Mouse (Mus musculus): ENCODE results near the gene Nmrk2.

- TF ChIP-seq CTCF (IDR thresholded peaks at IDR 0.05; ENCODE audit: borderline replicate concordance, control insufficient read depth, extremely low read depth, insufficient read depth, low read length, poor library complexity) (no peak), POLR2A (IDR thresholded peaks at IDR 0.05; ENCODE audit: control insufficient read depth, extremely low read depth, insufficient read depth, low read length, poor library complexity) (no peak)
Measured at GRCm38 (mm10) chr10:81197305-81197704, 4.5 kb downstream of the Nmrk2 start.

Measured in thymus, adult 2 months (tissue).